Mouse (Mus musculus): Measurements from ENCODE around the gene Sidt2. TPM values are rescaled to one million over a fixed set of nuclear protein-coding genes. Genes with fewer than 3 reads are reported as not detected.

Gene Sidt2
- total RNA-seq, 1 experiment from 2014 or later = 328 TPM

DNA sequence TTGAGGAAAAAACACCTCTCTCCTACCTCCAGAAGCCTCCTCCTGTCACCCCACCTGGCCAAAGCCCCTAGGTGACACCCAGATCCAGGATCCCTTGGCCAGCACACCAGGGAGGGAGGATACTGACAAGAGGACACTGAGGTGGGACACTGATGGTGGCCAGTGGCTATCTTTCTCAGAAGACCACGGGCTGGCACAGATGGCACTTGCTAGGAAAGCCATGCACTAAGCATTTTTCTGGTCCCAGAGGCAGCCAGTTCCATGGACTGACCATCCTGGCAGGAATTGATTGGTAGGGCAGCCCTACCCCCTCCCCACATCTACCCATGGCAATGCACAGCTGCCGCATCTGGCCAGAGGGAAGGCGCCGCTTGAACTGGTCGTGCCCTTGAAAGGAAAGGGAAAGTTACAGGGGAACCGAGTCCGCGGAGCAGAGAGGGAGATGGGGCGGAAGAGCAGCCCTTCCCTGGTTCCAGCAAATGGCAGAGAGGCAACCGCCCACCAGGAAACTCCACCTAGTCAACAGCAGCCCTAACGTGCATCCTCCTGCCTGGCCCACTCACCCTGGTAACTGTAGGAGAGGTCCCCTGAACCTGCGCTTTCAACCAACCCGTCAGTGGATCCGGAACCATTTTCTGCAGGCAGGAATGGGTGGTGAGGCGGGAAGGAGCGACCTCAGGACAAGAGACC is 8.7 kb downstream of the Sidt2 start:
- no peak for DNase-seq

DNA sequence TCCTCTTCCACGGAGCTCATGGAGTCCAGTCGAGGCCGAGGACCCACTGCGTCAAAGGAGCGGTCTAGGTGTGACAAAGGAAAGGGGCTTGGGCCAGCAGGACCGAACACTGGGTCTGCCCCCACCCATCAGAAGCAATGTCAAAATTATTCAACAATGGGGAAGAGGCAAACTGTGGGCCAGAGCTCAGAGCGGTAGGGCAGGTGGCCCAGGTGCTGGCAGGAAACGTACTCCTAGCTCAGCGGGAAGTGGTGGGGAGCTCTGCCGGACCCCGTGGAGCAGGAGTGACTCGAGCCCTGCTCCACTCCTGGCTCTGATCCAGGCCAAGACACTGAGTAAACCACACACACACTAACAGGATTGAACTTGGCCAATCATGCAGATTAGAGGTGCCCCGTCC is 9.3 kb downstream of the Sidt2 start:
- DNase-seq = no peak

DNA sequence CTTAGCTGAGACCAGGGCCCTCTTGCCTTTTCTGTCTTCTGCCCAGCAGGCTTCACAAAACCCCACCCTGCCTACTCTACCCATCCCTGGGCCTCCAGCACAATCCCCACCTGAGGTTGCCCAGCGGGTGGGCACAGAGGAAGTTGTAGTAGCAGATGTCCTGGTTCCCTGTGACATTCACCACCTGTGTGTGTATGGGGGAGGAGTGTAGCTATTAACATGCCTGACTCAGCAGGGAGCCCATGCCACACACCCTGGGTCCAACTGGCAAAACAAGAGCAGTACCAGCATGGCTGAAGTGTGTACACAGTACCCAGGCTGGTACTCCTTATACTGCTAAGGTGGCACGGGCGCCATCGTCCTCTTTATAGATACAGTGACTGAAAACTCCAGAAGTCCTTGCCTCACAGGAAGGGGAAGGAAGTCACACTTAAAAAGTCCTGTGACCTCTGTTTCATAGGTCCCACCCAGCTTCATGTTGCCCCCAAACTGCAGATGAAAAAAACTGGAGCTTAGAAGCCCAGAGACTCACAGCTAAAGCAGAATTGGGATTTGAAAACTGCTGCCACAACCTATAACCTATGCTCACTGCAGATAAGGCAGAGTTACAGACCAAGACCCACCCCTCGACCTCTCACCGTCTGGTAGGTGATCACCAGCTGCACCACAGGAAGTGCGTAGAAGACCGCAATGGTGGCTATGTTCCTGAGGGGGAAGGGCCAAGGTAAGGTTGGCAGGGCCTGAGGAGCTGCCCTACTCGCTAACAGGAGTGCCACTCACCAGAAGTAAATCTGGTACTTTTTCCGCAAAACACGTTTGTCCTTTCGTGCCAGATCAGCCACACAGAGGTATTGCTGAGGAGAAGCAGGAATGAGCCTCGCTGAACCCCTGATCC is 10.3 kb downstream of the Sidt2 start:
- DNase-seq = no peak

DNA sequence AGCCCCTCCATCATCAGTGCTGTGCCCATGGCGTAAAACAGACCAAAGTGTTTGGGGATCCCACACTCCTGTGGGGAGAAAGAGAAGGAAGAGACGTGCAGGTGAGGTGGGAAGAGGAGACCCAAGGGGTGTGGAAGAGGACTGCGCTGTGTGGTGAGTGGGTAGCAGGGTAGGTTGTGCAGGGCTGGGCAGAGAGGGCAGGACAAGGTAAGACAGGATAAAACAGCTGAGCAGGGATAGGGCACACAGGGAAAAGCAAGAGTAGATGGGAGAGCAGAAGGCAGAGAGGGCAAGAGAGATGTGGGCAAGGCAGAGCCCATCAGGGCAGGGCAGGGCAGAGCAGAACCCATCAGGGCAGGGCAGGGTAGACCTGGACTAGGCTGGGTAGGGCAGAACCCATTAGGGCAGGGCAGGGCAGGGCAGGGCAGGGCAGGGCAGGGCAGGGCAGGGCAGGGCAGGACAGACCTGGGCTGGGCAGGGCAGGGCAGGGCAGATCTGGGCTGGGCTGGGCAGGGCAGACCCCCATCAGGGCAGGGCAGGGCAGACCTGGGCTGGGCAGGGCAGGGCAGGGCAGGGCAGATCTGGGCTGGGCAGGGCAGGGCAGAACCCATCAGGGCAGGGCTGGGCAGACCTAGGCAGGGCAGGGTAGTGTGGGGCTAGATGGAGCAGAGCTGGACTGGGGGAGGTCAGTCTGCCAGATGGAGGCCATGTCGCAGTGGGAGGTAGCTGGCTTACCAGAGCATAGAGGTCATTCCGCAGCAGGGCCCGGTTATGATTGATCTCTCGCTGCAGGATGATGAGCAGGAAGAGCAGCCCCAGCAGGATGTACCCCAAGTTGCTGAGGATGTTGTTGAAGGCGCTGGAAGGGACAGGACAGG is 11.2 kb downstream of the Sidt2 start:
- DNase-seq = no peak

DNA sequence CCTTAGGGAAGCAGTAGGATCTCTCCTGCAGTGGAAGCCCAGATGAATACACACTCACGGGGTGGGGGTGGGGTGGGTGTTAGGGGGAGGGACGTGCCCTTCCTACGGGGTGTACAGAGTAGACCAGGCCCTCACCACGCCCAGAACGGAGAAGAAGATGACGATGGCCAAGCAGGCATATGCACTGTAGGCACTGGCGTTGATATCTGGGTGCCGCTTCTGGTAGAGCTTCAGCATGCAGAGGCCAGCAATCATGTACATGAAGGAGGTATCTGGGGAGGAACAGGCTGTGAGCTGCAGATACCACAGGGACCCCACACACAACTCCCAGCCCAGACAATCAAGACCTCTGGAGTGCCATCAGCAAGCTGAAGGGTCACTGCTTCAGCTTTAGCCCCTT is 12.1 kb downstream of the Sidt2 start:
- no peak for DNase-seq

DNA sequence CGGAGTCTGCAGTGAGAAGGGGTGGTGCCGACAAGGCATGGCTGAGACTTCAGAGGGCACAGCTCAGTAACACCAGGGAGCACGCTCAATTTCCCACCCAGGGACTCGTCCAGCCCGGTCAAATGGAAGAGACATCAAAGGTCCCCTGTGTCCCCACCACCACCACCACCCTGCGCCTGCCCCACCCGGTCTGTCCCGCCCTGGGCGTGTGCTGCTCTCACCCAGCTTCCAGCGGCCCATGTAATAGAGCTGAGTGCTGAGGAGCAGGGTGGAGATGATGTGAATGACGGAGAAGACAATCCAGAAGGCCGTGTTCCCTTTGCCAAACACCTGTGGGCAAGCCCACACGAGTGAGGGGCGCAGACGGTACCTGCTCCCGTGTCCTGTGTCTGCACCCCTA is 12.6 kb downstream of the Sidt2 start:
- no peak for DNase-seq

DNA sequence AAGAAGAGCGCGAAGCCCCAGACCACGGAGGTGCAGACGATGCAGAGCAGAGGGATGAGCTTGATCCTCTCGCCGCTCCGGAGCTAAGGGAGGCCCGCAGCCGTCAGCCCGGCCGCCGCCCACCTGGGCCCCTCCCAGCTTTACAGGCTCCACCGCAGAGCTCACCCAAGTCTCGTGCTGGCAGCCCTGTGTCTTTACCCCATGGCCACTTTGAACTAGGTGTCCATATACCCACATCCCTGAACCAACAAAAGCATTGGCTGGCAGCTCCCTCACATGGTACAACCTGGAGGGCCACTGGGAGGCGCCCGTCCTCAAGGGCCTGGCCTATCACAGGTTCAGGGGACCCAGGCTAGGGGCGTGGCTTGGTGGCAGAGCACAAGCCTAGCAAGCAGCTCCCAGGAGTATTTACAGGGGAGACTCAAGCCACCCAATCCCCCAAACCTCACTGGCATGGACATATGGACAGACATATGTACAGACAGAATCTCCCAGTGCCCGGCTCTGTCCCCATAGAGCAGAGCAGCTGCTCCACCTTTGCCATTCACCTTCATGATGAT is 13.6 kb downstream of the Sidt2 start:
- DNase-seq = no peak

DNA sequence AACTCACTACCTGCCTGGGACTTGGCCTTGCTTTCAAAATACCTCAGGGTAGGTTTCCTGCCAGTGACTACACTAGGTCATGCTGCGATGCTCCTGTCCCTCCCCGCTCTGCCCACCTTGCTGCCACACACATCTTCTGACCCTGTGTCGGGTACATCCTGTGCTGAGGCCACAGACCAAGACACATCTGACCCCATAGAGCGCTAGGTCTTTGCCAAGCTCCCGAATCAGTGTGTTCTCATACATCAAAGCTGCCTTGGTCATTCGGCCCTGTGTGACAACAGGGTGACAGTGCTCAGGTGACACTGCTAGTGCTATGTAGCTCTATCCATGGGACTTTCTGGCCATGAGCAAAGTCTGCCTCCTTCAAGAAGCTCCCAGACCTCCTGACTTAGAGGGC is 15.3 kb downstream of the Sidt2 start:
- DNase-seq = no peak

DNA sequence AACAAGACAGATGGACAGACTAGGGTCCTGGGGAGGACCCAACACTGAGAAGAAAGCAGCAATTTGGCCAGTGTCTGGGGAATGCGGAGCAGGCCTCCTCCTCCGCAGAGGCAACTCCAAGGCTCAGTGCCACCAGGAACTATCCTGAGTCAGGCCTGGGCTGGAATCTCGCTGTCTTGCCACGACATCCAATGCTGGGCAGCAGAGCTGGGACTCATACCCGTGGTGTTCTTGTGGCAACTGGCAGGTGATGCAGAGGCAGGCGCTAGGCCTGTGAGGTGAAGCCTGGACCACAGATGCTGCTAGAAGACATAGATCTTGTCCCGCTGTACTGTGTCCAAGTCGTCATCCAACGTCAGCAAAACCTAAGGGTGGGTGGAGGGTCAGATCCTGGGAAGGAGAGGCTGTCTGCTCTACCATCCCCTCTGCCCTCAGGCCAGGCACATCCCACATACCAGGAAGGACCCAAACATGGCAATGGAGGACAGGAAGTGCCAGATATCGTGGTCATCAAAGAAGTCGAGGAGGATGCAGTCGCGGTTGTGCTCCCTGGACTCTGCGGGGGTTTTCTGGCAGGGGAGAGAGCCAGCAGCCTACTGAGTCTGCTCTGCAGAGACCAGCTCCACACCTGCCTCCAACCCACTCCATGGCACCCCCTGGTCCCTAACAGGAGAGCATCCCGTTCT is 16.0 kb downstream of the Sidt2 start:
- DNase-seq = no peak

DNA sequence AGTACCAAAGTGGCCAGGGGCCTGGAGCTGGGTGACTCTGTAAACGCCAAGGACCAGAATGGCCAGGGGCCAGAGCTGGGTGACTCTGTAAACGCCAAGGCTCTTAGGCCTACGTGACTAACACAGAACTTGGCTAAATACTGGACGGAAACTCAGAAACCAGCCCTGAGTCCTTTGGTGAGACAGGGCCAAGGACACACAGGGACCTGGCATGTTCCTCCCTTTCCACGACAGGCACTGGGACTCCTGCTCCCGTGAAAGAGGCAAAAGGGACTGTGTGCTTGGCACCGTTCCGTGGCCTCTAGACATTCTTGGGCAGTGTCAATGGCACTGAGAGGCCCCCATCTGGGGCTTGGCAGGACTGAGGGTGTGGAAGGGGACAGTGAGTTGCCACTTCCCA is 17.0 kb downstream of the Sidt2 start:
- peak; percentile 77 for DNase-seq

DNA sequence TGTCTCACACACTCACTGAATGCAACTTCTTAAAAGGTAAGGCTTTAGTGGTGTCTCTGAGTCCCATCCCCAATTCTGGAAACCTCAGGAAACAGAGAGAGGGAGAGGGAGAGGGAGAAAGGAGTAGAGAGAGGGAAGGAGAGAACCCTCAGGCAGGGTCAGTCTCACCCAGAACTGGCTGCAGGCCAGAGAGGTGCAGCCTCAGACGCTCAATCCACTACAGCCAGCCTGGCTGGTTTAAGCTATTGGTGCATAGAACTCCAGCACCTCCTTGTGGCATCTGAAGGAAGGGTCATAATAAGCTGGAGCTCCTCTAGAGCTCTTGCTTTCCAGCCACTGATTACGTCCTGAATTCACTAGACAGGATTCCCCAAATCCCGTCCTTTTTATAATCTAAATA is 18.2 kb downstream of the Sidt2 start:
- DNase-seq = peak; percentile 66

DNA sequence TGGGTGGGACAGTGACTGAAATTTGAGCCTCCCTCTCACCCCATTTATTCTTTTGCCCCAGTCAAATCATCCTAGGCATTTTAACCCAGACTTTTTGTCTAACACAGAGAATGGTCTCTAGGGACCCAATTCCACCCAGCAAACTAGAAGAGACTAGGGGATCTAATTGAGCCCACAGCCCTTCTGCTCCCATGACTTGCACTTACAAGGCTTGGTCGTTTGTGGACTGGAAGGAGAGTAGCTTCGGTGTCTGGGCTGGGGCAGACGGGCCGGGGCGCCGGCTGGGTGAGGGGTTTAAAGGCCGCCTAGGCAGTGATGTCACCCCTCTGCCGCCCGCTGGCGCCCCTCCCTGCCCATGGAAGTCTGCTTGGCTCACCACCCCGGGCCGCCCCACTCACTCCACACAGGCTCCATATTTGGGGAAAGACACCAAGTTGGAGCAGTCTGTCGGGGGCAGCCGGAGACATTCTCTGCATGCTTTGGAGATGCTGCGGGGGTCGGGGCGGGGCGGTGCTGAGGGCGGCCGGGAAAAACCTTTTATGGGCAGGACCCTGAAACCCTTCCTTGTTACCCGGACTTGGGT is 19.3 kb downstream of the Sidt2 start, which contains the start of gene Tagln:
Gene Tagln, minus strand, starts transcription at position 431 of the 583 bp plus-strand sequence.
- no peak for DNase-seq

DNA sequence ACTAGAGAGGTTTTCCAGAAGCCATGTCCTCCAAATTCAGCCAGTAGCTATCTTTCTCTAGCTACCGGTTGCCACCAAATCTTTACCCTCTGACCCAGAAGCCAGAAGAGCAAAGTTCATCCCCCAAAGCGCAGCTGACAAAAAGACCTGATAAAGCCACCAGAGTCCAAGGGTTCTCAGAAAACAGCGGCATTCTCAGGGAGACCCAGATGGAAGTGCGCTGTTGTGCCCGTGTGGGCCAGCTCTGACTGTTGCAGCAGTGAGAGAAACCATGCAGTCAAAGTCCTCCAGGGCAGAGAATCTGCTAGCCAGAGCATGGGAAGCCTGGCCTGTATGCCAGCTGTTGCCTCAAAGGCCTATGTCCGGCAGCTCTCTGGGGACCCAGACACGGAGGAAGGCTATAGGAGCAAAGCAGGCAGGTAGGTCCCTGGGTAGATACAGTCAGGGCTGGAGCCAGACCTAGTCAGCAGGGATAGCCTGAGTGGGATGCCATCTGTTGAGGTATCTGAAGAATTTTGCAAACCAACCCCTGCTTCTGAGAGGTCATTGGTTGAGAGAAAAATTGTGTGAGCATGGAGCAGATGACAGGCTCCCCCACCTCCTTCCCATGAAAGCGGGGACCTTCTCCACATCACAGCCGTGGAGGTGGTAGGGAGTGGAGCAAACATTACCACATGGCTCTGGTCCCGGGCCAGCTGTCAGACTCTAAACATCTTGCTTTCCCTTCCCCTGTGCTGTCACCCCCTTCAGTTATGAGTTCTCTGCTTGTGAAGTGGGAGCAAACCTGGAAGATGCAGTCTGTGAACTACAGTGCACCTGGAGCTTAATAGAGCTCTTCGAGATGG is 22.3 kb downstream of the Sidt2 start:
- DNase-seq = no peak

DNA sequence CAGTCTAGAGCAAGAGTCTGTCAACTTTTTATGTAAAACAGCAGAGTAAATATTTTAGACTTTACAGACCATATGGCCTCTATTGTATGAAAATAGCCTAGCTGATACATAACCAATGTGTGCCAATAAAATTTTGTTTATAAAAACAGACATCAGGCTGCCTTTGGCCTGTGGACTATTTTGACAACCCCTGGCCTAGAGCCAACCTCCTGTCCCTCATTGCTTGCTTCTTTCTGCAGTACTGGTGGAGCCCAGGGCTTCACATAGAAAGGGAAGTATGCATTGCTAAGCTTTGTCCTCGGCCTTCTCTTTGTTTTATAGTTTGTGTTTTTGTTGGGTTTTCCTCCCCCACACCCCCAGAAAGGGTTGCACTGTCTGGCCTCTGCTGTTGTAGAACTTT is 23.1 kb downstream of the Sidt2 start:
- DNase-seq = no peak

DNA sequence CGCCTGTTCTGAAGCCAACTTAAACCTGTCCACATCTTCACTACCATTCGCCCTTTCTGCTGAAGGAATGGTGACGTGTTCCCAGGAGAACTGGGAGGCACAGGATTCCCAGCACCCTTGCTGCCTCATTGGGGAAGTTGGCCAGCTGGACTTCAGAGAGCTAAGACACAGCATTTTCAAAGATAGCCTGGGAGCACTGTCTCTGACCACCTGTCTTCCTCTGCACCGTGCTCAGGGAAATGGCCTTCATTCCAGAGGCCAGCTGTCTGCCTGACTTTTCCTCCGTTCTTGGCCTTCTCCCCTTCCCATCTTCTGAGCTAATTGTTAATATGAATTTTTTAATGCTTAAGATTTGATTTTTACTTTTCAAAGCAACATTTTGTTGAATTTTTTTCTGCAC is 25.8 kb downstream of the Sidt2 start:
- no peak for DNase-seq

DNA sequence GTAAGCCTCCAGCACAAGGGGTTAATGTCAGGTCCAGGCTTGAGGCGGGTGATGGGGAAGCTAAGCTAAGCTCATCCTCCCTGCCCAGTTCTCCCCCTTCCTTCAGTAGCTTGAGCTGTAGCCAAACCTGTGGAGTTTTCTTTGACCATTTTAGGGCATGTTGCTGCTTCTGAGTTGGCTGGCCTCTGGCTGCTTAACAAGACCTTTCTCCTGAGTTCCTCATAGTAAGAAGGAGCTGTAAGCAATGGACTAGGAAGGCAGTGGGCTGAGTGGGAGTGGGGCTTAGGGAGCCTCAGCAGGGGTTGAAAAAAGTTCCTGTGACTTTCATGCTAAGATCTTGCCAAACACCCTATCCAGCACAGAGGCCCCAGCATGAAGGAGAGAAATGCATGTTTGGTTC is 35.2 kb downstream of the Sidt2 start:
- no peak for DNase-seq

DNA sequence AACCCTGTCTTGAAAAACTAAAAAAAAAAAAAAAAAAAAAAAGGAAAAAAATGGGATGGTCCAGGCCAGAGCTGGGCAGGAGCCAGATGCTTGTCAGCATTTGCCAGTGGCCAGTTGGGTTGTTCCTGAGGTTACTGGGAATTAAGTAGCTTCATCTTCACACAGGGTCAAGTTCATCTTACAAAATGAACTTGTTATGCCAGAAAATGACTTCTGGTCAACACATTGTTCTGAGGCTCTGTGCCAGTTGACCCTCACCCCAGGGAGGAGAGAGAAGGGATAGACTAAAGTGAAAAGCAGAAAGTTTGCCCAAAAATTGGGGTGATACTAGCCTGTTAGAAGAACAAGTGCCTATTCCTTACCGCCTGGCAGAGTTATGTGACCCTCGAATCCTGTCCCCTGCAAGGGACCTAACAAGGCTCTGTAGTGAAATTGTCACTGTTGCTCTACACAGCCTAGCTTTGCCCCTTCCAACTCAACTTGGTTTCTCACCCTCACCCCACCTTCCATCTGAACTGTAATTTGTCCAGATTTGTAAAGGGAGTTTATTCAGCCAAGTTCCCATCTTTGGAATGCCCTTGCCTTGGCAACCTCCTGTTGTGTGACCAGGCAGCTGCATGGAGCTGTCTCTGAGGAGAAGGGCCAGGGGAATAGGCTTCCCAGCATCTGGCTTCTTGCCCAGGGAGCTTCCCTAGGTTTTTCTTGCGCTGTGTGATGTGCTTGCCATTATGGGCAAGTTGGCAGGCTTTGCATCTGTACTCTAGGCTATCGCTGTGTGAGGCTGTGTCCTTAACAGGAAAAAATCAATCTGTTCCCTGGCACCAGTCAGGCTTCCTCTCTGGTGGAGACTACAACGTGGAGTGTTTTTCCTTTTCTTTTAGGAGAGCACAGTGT is 37.8 kb downstream of the Sidt2 start:
- peak; percentile 61 for DNase-seq

DNA sequence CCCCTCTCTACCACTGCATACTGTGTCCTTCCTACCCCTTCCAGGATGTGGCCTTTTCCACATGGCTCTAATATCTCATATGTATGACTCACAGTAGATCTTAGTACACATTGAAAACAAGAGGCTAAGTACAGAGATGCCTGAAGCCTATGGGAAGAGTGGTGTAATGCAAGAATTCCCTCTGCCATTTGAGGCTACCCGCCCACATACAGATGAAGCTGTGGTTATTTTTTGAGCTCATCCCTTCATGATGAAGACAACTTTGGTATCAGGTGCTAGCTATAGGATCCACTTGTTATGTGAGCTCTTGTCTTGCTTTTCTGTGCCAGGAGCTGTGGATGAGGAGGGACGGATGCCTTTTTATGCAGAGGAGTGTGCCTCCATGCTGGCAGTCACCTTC is 39.4 kb downstream of the Sidt2 start:
- no peak for DNase-seq

DNA sequence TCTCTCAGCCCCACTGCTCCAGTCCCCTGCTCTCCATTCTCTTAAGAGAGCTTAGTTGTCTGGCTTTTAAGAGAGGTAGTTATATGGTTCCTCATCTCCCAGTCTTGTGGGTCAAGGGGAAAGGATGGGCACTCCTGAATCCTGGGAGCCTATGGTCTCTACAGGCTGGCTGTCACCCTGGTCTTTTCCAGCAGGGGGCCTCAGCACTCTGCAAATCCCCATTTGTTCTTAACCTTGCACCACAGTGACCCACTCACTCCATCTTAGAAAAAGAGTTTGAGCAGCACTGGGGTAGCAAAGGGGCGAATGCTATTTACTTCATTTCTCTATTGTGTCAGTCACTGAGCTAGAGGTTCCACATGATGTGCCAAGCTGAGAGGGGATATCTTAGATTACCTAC is 43.4 kb downstream of the Sidt2 start:
- DNase-seq = peak; percentile 66
